Mouse (Mus musculus) embryonic facial prominence, embryonic 11.5 days (tissue): Measurements from ENCODE around the gene Znhit3. TPM values are rescaled to one million over a fixed set of nuclear protein-coding genes. Genes with fewer than 3 reads are reported as not detected.

ENCODE experiments used
- ATAC-seq: fragments of 200-750 bp; cut with Nextera tagmentation; replicated peaks from 2 replicates; pipeline ENCODE4 v1.8.0; 2017; ENCODE audit warnings: low read depth; ENCODE audit not compliant: insufficient number of reproducible peaks, low FRiP score, low TSS enrichment
- DNase-seq: peaks from one replicate; pipeline ENCODE4 v3.0.0-alpha.2; 2015; ENCODE audit warnings: low spot score
- H3K27ac ChIP-seq: fragments of 300-500 bp; sonication (generic); replicated peaks from 2 replicates; pipeline ENCODE4 v1.5.1; 2014; ENCODE audit warnings: mild to moderate bottlenecking, low read depth, low read length, control low read depth
- H3K27me3 ChIP-seq: fragments of 300-500 bp; sonication (generic); 2 replicates; pipeline ENCODE4 v1.6.1; 2014; ENCODE audit warnings: mild to moderate bottlenecking, low read length, moderate library complexity, mixed read lengths; ENCODE audit not compliant: control insufficient read depth, insufficient read depth
- H3K36me3 ChIP-seq: fragments of 300-500 bp; sonication (generic); replicated peaks from 2 replicates; pipeline ENCODE4 v1.6.1; 2014; ENCODE audit warnings: low read depth, mild to moderate bottlenecking, low read length, moderate library complexity, mixed read lengths; ENCODE audit not compliant: control insufficient read depth, insufficient read depth
- H3K4me1 ChIP-seq: fragments of 300-500 bp; sonication (generic); 2 replicates; pipeline ENCODE4 v1.6.1; 2014; ENCODE audit warnings: low read length, mixed read lengths; ENCODE audit not compliant: control insufficient read depth, insufficient read depth
- H3K4me2 ChIP-seq: fragments of 300-500 bp; sonication (generic); 2 replicates; pipeline ENCODE4 v1.6.1; 2014; ENCODE audit warnings: low read depth, mild to moderate bottlenecking, control low read depth, low read length, moderate library complexity
- H3K4me3 ChIP-seq: fragments of 300-500 bp; sonication (generic); 2 replicates; pipeline ENCODE4 v1.5.1; 2014; ENCODE audit warnings: low read depth, low read length, control low read depth
- H3K9ac ChIP-seq: fragments of 300-500 bp; sonication (generic); replicated peaks from 2 replicates; pipeline ENCODE4 v1.6.1; 2014; ENCODE audit warnings: mild to moderate bottlenecking, control low read depth, low read length
- H3K9me3 ChIP-seq: fragments of 300-500 bp; sonication (generic); replicated peaks from 2 replicates; pipeline ENCODE4 v1.6.1; 2016; ENCODE audit warnings: mild to moderate bottlenecking, low read length, inconsistent platforms, mixed read lengths; ENCODE audit not compliant: control insufficient read depth
- WGBS: fragments of 180-500 bp; shearing (Covaris S2); extraction: QIAGEN DNeasy Blood & Tissue Kit; methylation state at CpG from one replicate; pipeline ENCODE4 v1.1.7; 2014; 5-methylcytosine and 5-hydroxymethylcytosine counted together
- polyA plus RNA-seq: library from polyadenylated mRNA; unstranded; fragments of >200 nt; fragmentation: Nextera tagmentation; extraction: Ambion mirVana; gene quantifications from 2 replicates; pipeline ENCODE4 v1.2.1, GENCODE M21; 2014

The Znhit3 gene
- polyA plus RNA-seq, 1 experiment from 2014 or later = 77.0 TPM

GRCm38 (mm10) chr11:84893113-84893512 lies 23.1 kb downstream of the Znhit3 start:
- ATAC-seq = no peak

GRCm38 (mm10) chr11:84891705-84892104 lies 24.5 kb downstream of the Znhit3 start:
- no peak overlapping the region for H3K4me2 ChIP-seq
- no peak overlapping the region for H3K9ac ChIP-seq
- H3K27ac ChIP-seq = no peak overlapping the region
- H3K36me3 ChIP-seq = no peaks in the 10 kb centered on the region; the same call in none of the 2 replicates
- WGBS = 88% methylated on average over 7 of the region's 7 CpGs
- no peak for DNase-seq
- H3K27me3 ChIP-seq = no peaks in the 10 kb centered on the region
- no peak for ATAC-seq
- H3K4me3 ChIP-seq = no peak overlapping the region
- no peaks in the 10 kb centered on the region for H3K4me1 ChIP-seq
- H3K9me3 ChIP-seq = no peaks in the 10 kb centered on the region

More at GRCm38 (mm10) chr11:84893113-84893512, 23.1 kb downstream of the Znhit3 start:
- no peak overlapping the region for H3K4me3 ChIP-seq
- H3K36me3 ChIP-seq = no peaks in the 10 kb centered on the region; the same call in none of the 2 replicates
- no peak for DNase-seq
- 93% methylated on average over 15 of the region's 15 CpGs for WGBS
- no peaks in the 10 kb centered on the region for H3K4me1 ChIP-seq
- no peak overlapping the region for H3K4me2 ChIP-seq
- no peak overlapping the region for H3K9ac ChIP-seq
- no peaks in the 10 kb centered on the region for H3K9me3 ChIP-seq
- no peaks in the 10 kb centered on the region for H3K27me3 ChIP-seq
- no peak overlapping the region for H3K27ac ChIP-seq

GRCm38 (mm10) chr11:84889492-84889891 lies 26.7 kb downstream of the Znhit3 start:
- Histone ChIP-seq H3K9me3 (no peaks in the 10 kb centered on the region), H3K9ac (no peak overlapping the region), H3K4me3 (no peak overlapping the region), H3K27ac (no peak overlapping the region), H3K4me1 (no peaks in the 10 kb centered on the region), H3K4me2 (no peak overlapping the region), H3K27me3 (no peaks in the 10 kb centered on the region), H3K36me3 (peaks cover 3% of the 10 kb centered on the region)
- DNase-seq (no peak), ATAC-seq (no peak)
- WGBS = 91% methylated on average over 2 of the region's 2 CpGs

GRCm38 (mm10) chr11:84888025-84888424 lies 28.1 kb downstream of the Znhit3 start:
- DNase-seq = no peak
- ATAC-seq = no peak
- H3K36me3 ChIP-seq = peaks cover 3% of the 10 kb centered on the region
- no peak overlapping the region for H3K4me3 ChIP-seq
- no peak overlapping the region for H3K9ac ChIP-seq
- no peak overlapping the region for H3K4me2 ChIP-seq
- H3K4me1 ChIP-seq = no peaks in the 10 kb centered on the region
- H3K27me3 ChIP-seq = no peaks in the 10 kb centered on the region
- 92% methylated on average over 8 of the region's 8 CpGs for WGBS
- no peaks in the 10 kb centered on the region for H3K9me3 ChIP-seq
- H3K27ac ChIP-seq = no peak overlapping the region

- Histone ChIP-seq H3K4me2 (no peak overlapping the region), H3K27ac (no peak overlapping the region), H3K36me3 (peaks cover 3% of the 10 kb centered on the region), H3K9ac (no peak overlapping the region), H3K4me1 (no peaks in the 10 kb centered on the region), H3K9me3 (no peaks in the 10 kb centered on the region), H3K27me3 (no peaks in the 10 kb centered on the region), H3K4me3 (no peak overlapping the region)
- WGBS = 82% methylated on average over 11 of the region's 11 CpGs
- ATAC-seq = no peak
- DNase-seq = no peak
These were observed 29.2 kb downstream of the Znhit3 start for GRCm38 (mm10) chr11:84886767-84887511.

- DNase-seq (no peak), ATAC-seq (no peak)
- 90% methylated on average over 5 of the region's 5 CpGs for WGBS
- no peak overlapping the region for H3K4me2 ChIP-seq
- H3K27ac ChIP-seq = no peak overlapping the region
- no peak overlapping the region for H3K9ac ChIP-seq
- no peaks in the 10 kb centered on the region for H3K4me1 ChIP-seq
- no peaks in the 10 kb centered on the region for H3K9me3 ChIP-seq
- H3K27me3 ChIP-seq = no peaks in the 10 kb centered on the region
- H3K4me3 ChIP-seq = no peak overlapping the region
- peaks cover 3% of the 10 kb centered on the region for H3K36me3 ChIP-seq
These were observed 29.9 kb downstream of the Znhit3 start for GRCm38 (mm10) chr11:84886236-84886635.

- H3K36me3 ChIP-seq = peaks cover 3% of the 10 kb centered on the region
- H3K27ac ChIP-seq = no peak overlapping the region
- DNase-seq = no peak
- no peaks in the 10 kb centered on the region for H3K4me1 ChIP-seq
- H3K9me3 ChIP-seq = no peaks in the 10 kb centered on the region
- no peak for ATAC-seq
- H3K4me2 ChIP-seq = no peak overlapping the region
- no peaks in the 10 kb centered on the region for H3K27me3 ChIP-seq
- H3K9ac ChIP-seq = no peak overlapping the region
- WGBS = 82% methylated on average over 4 of the region's 4 CpGs
- H3K4me3 ChIP-seq = no peak overlapping the region
These were observed 30.9 kb downstream of the Znhit3 start for GRCm38 (mm10) chr11:84885238-84885637.

- no peaks in the 10 kb centered on the region for H3K4me1 ChIP-seq
- peaks cover 3% of the 10 kb centered on the region for H3K36me3 ChIP-seq
These were observed 33.8 kb downstream of the Znhit3 start for GRCm38 (mm10) chr11:84882346-84882745.

More at GRCm38 (mm10) chr11:84882346-84882745, 33.8 kb downstream of the Znhit3 start:
- ATAC-seq (no peak), DNase-seq (no peak)
- Histone ChIP-seq H3K27me3 (no peaks in the 10 kb centered on the region), H3K4me3 (no peak overlapping the region), H3K9me3 (no peaks in the 10 kb centered on the region), H3K9ac (no peak overlapping the region), H3K4me2 (no peak overlapping the region), H3K27ac (no peak overlapping the region)
- 88% methylated on average over 7 of the region's 7 CpGs for WGBS
